Mouse (Mus musculus) small intestine, adult 2 months (tissue): ENCODE results near the gene Ctdnep1.

Experiments used
- CTCF ChIP-seq: fragments of 200-500 bp; IDR thresholded peaks from 2 replicates; pipeline ENCODE4 v1.5.1; 2012; ENCODE audit warnings: low read depth, mild to moderate bottlenecking, control low read depth, inconsistent platforms, low read length, moderate library complexity, mixed read lengths; ENCODE audit not compliant: insufficient replicate concordance, insufficient read length; ENCODE audit errors: extremely low read depth
- POLR2A ChIP-seq: fragments of 200-500 bp; IDR thresholded peaks from 2 replicates; pipeline ENCODE4 v1.6.1; 2012; ENCODE audit warnings: low read depth, mild to moderate bottlenecking, control low read depth, inconsistent platforms, low read length, moderate library complexity

DNA sequence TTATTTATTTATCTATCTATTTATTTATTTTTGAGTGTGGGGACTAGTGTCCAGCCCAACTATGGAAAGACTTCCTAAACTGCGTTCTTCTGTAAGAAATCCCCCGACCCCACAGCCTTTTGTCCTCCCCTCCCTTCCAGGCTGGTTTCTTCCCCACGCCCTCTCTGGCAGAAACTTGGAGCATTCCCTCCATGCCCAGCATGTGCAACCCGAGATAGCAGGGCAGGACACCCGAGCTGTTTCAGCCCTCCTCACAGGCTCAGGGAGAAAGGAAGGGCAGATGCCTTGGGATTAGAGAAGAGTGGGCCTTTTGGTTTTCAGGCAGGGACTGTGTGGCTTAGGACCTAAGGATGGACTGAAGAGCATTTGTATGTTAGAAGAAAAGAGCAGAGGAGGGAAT lies 1.9 kb downstream of the Ctdnep1 start:
- TF ChIP-seq CTCF = no peak
- TF ChIP-seq POLR2A = no peak
